Mouse (Mus musculus) heart, postnatal 0 days (tissue): ENCODE measurements at regions not wholly inside any gene's neighbourhood (a gene's known extent, or its start where the extent isn't known, plus 50 kb on each side); places are given as distances from the start of the nearest gene placed in this dataset.

Experiments used
- ATAC-seq: fragments of 200-750 bp; cut with Nextera tagmentation; 2 replicates; pipeline ENCODE4 v1.8.0; 2017; ENCODE audit warnings: low read depth, moderate number of reproducible peaks, moderate library complexity; ENCODE audit not compliant: insufficient read depth
- DNase-seq: peaks from one replicate; pipeline ENCODE4 v3.0.0-alpha.2; 2016; ENCODE audit warnings: low spot score
- H3K27ac ChIP-seq: fragments of 300-500 bp; sonication (generic); 2 replicates; pipeline ENCODE4 v1.5.1; 2014; ENCODE audit warnings: low read depth, mild to moderate bottlenecking
- H3K27me3 ChIP-seq: fragments of 300-500 bp; sonication (generic); 2 replicates; pipeline ENCODE4 v1.6.1; 2014; ENCODE audit warnings: low read length, mixed read lengths; ENCODE audit not compliant: control insufficient read depth, insufficient read depth
- H3K36me3 ChIP-seq: fragments of 300-500 bp; sonication (generic); replicated peaks from 2 replicates; pipeline ENCODE4 v1.6.1; 2014; ENCODE audit warnings: low read length, mixed read lengths; ENCODE audit not compliant: control insufficient read depth, insufficient read depth
- H3K4me1 ChIP-seq: fragments of 300-500 bp; sonication (generic); 2 replicates; pipeline ENCODE4 v1.6.1; 2014; ENCODE audit warnings: antibody characterized with exemption; ENCODE audit not compliant: control insufficient read depth, insufficient read depth
- H3K4me2 ChIP-seq: fragments of 300-500 bp; sonication (generic); 2 replicates; pipeline ENCODE4 v1.6.1; 2014; ENCODE audit warnings: low read depth, mild to moderate bottlenecking, low read length, moderate library complexity
- H3K4me3 ChIP-seq: fragments of 300-500 bp; sonication (generic); 2 replicates; pipeline ENCODE4 v1.5.1; 2014; ENCODE audit warnings: low read depth, low read length
- H3K9ac ChIP-seq: fragments of 300-500 bp; sonication (generic); replicated peaks from 2 replicates; pipeline ENCODE4 v1.6.1; 2014; ENCODE audit warnings: low read depth, low read length, mixed read lengths
- H3K9me3 ChIP-seq: fragments of 300-500 bp; sonication (generic); replicated peaks from 2 replicates; pipeline ENCODE4 v1.6.1; 2016; ENCODE audit warnings: low read length; ENCODE audit not compliant: control insufficient read depth
- CTCF ChIP-seq: IDR thresholded peaks from 2 replicates; pipeline ENCODE4 v1.5.1; 2016; ENCODE audit warnings: antibody characterized with exemption, control low read depth, low read depth
- EP300 ChIP-seq: IDR thresholded peaks from 2 replicates; pipeline ENCODE4 v1.6.1; 2016; ENCODE audit warnings: antibody characterized with exemption, low read depth
- WGBS: fragments of 180-500 bp; shearing (Covaris S2); extraction: QIAGEN DNeasy Blood & Tissue Kit; methylation state at CpG from one replicate; pipeline ENCODE4 v1.1.7; 2014; 5-methylcytosine and 5-hydroxymethylcytosine counted together

DNA sequence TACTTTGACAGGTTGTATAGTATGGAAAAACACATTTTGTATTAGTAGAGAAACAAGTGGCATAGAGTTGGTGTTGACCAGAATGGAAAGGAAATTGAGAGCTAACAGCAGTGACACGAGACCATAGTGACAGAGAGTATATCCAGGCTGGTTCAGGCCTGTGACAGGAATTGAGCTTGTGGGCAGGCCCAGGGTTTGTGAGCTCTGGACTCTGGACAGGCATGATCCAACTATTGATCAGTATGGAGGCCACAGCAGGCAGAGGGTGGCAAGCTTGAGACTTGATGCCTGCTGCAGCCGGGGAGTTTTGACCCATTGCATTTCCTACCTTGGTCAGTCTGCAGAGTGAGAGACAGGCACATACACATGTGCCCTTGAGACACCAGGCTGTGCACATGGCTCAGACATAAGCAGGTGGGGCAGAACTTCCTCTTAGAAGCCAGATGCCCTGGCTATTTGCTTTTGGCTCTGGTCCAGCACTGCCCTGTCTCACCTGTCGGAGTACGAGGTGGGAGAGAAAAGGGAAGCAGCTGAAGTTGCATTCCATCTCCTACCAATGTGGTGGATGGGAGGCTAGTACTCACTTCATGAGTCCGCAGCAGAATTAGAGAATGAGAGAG is 1006.2 kb upstream of the Cdh20 start:
- H3K9ac ChIP-seq: no peak overlapping the region
- H3K4me2 ChIP-seq: no peak overlapping the region
- no peaks in the 10 kb centered on the region for H3K9me3 ChIP-seq
- no peaks in the 10 kb centered on the region for H3K36me3 ChIP-seq
- no peaks in the 10 kb centered on the region for H3K4me1 ChIP-seq
- 65% methylated on average over 5 of the region's 5 CpGs for WGBS
- no peak for ATAC-seq
- TF ChIP-seq CTCF (no peak), EP300 (no peak)
- H3K27me3 ChIP-seq: no peaks in the 10 kb centered on the region
- no peak overlapping the region for H3K4me3 ChIP-seq
- no peak for DNase-seq
- H3K27ac ChIP-seq: no peak overlapping the region

DNA sequence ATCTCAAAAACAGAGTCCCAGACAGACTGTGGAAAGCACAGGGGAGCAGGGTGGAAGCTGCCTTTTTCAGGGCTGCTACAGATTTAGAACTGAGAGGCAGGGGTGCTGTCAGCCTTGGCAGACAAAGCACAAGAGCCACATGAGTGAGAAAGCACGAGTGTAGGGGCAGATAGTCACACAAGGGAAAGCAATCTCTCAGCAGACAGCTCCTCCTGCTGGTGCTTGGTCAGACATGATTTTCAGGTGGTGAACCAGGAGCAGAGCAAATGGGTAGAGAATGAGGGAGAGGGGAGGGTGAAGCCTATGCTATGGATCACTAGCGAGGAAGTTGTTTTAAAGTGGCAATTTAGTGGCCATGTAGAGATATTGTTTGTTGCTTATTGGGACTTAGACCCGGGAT is 1005.6 kb upstream of the Cdh20 start:
- no peak for ATAC-seq
- no peak overlapping the region for H3K27ac ChIP-seq

DNA sequence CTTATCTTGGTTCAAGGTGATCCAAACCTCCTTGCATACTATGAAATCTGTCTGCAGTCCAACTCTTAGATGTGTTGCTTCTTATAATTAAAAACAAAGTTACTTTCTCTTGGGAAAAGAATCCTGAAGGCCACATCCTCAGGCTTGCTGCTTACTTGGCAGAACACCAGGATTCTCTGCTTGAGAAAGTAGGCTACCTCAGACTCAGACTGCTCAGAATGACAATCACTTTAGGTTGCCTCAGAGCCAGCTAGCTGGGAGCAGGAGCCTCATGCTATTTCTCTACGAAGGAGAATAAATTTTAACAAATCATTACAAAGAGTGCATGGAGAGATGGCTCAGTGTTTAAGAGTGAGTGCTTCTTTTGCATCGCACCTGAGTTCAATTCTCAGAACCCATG is 1001.0 kb upstream of the Cdh20 start:
- TF ChIP-seq CTCF (no peak), EP300 (no peak)
- Histone ChIP-seq H3K27me3 (no peaks in the 10 kb centered on the region), H3K27ac (no peak overlapping the region), H3K9me3 (no peaks in the 10 kb centered on the region), H3K4me3 (no peak overlapping the region), H3K4me1 (no peaks in the 10 kb centered on the region), H3K9ac (no peak overlapping the region), H3K4me2 (no peak overlapping the region), H3K36me3 (no peaks in the 10 kb centered on the region)
- ATAC-seq (no peak), DNase-seq (no peak)
- WGBS: 64% methylated on average over 2 of the region's 2 CpGs

More for the DNA sequence above, 1005.6 kb upstream of the Cdh20 start:
- Histone ChIP-seq H3K36me3 (no peaks in the 10 kb centered on the region), H3K27me3 (no peaks in the 10 kb centered on the region), H3K4me1 (no peaks in the 10 kb centered on the region), H3K4me2 (no peak overlapping the region), H3K4me3 (no peak overlapping the region), H3K9ac (no peak overlapping the region), H3K9me3 (no peaks in the 10 kb centered on the region)
- WGBS: 34% methylated on average over 3 of the region's 3 CpGs
- TF ChIP-seq CTCF (peak; percentile 19; the same call in 1 of the 2 replicates), EP300 (no peak)
- no peak for DNase-seq

DNA sequence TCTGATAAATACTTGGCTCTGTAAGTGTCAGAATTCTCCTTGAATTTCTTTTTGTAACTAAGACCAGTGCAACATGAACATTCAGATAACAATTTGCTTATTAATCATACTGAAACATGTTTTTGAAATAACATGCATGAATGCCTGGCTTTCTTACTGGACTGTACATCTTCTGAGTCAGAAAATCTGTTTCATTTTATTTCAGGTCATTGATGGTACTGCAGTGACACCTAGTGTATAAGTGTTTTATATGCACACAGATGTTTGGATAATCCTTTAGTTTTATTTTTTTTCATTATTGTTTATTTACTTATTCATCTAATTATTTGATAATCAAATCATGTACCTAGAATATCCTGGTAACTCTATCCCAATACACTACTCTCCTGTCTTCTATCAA is 983.6 kb upstream of the Cdh20 start:
- no peaks in the 10 kb centered on the region for H3K27me3 ChIP-seq
- H3K4me1 ChIP-seq: no peaks in the 10 kb centered on the region
- H3K27ac ChIP-seq: no peak overlapping the region
- ATAC-seq: no peak
- H3K9ac ChIP-seq: no peak overlapping the region
- H3K4me2 ChIP-seq: no peak overlapping the region
- no peak for DNase-seq
- no peaks in the 10 kb centered on the region for H3K36me3 ChIP-seq
- H3K9me3 ChIP-seq: no peaks in the 10 kb centered on the region
- H3K4me3 ChIP-seq: no peak overlapping the region
- TF ChIP-seq CTCF (no peak; the same call in 1 of the 2 replicates), EP300 (no peak)

DNA sequence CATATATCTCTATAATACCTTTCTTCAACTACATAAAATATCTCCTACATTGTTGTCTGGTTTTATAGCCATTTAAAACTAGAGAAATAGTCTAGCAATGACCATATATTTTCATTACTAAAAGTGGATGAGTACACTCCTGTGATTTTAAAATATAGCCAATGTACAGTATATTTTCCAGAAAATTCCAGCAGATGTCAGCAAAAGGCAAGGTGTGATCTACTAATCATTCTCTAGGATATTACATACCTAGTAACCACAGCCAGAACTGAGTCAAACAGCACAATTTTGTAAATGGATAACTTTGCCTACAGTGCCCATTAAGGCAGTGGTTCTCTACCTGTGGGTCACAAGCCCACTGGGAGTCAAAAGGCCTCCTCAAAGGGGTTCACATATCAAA is 972.0 kb upstream of the Cdh20 start:
- no peak overlapping the region for H3K27ac ChIP-seq
- TF ChIP-seq CTCF (no peak), EP300 (no peak)
- no peak overlapping the region for H3K4me3 ChIP-seq
- no peak overlapping the region for H3K4me2 ChIP-seq
- no peaks in the 10 kb centered on the region for H3K4me1 ChIP-seq
- no peak overlapping the region for H3K9ac ChIP-seq
- no peak for ATAC-seq
- no peak for DNase-seq
- H3K27me3 ChIP-seq: no peaks in the 10 kb centered on the region
- no peaks in the 10 kb centered on the region for H3K9me3 ChIP-seq
- no peaks in the 10 kb centered on the region for H3K36me3 ChIP-seq

DNA sequence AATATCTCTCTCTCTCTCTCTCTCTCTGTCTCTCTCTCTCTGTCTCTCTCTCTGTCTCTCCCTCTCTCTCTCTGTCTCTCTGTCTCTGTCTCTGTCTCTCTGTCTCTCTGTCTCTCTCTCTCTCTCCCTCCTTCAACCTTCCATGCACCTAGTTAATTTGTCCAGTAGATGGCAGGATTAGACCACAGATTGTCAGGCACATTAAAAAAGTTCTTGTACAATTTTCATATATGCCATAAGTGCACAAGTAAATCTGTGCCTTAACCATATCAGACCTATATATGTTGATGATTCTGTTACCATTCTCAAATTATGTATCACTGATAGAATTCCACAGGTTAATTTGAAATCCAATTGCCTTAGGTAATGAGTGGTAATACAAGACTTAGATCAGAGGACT is 969.0 kb upstream of the Cdh20 start:
- no peak overlapping the region for H3K9ac ChIP-seq
- no peaks in the 10 kb centered on the region for H3K27me3 ChIP-seq
- TF ChIP-seq CTCF (peak; percentile 66), EP300 (no peak)
- ATAC-seq (no peak), DNase-seq (no peak)
- H3K9me3 ChIP-seq: no peaks in the 10 kb centered on the region
- no peak overlapping the region for H3K4me2 ChIP-seq
- no peak overlapping the region for H3K27ac ChIP-seq
- no peak overlapping the region for H3K4me3 ChIP-seq
- no peaks in the 10 kb centered on the region for H3K4me1 ChIP-seq
- H3K36me3 ChIP-seq: no peaks in the 10 kb centered on the region
